Mouse (Mus musculus) forebrain, embryonic 16.5 days (tissue): Measurements from ENCODE around the gene Lamtor5. TPM values are rescaled to one million over a fixed set of nuclear protein-coding genes. Genes with fewer than 3 reads are reported as not detected.

Experiments used
- ATAC-seq: fragments of 200-750 bp; cut with Nextera tagmentation; 2 replicates; pipeline ENCODE4 v1.8.0; 2017; ENCODE audit warnings: mild to moderate bottlenecking, moderate library complexity
- H3K27ac ChIP-seq: fragments of 300-500 bp; sonication (generic); 2 replicates; pipeline ENCODE4 v1.5.1; 2014; ENCODE audit warnings: low read length, control low read depth
- H3K27me3 ChIP-seq: fragments of 300-500 bp; sonication (generic); replicated peaks from 2 replicates; pipeline ENCODE4 v1.6.1; 2014; ENCODE audit warnings: low read length; ENCODE audit not compliant: control insufficient read depth, insufficient read depth
- H3K36me3 ChIP-seq: fragments of 300-500 bp; sonication (generic); 2 replicates; pipeline ENCODE4 v1.6.1; 2014; ENCODE audit not compliant: control insufficient read depth, insufficient read depth
- H3K4me1 ChIP-seq: fragments of 300-500 bp; sonication (generic); replicated peaks from 2 replicates; pipeline ENCODE4 v1.6.1; 2014; ENCODE audit warnings: low read length; ENCODE audit not compliant: control insufficient read depth, insufficient read depth
- H3K4me2 ChIP-seq: fragments of 300-500 bp; sonication (generic); 2 replicates; pipeline ENCODE4 v1.6.1; 2014; ENCODE audit warnings: mild to moderate bottlenecking, low read length, control low read depth
- H3K4me3 ChIP-seq: fragments of 300-500 bp; sonication (generic); replicated peaks from 2 replicates; pipeline ENCODE4 v1.5.1; 2014; ENCODE audit warnings: mild to moderate bottlenecking, low read length, control low read depth
- H3K9ac ChIP-seq: fragments of 300-500 bp; sonication (generic); replicated peaks from 2 replicates; pipeline ENCODE4 v1.6.1; 2014; ENCODE audit warnings: low read depth, low read length, control low read depth
- H3K9me3 ChIP-seq: fragments of 300-500 bp; sonication (generic); 2 replicates; pipeline ENCODE4 v1.6.1; 2016; ENCODE audit warnings: low read length; ENCODE audit not compliant: control insufficient read depth
- WGBS: fragments of 180-500 bp; shearing (Covaris S2); extraction: QIAGEN DNeasy Blood & Tissue Kit; methylation state at CpG from one replicate; pipeline ENCODE4 v1.1.7; 2014; 5-methylcytosine and 5-hydroxymethylcytosine counted together
- polyA plus RNA-seq: library from polyadenylated mRNA; unstranded; fragments of >200 nt; fragmentation: Nextera tagmentation; extraction: Ambion mirVana; gene quantifications from 2 replicates; pipeline ENCODE4 v1.2.1, GENCODE M21; 2015

The Lamtor5 gene
- polyA plus RNA-seq, 1 experiment from 2014 or later: 220 TPM

DNA sequence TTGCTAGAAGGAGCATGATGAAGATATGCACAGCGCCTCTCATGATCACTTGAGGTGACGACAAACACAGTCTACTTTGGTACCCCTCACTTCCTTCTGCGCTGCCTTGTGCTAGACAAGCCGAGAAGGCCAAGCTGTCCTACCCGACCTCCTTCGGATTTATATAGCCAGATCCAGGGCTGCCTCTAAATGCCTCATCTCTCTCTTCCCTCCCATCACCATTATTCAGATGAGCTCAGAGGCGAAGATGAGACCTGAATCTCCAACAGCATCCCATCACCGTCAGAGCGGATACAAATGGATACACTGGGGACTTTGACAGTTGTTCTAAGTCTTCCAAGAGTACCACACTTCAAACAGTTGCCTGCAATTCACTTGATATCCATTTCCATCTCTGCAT lies 39.1 kb upstream of the Lamtor5 start, which contains the start of gene Prok1:
Gene Prok1 (minus strand): TSS at position 101 of the 400 bp plus-strand sequence.
- WGBS: 92% methylated on average over 9 of the region's 9 CpGs
- no peak for ATAC-seq
- Histone ChIP-seq H3K9me3 (no peaks in the 10 kb centered on the region), H3K36me3 (no peaks in the 10 kb centered on the region), H3K4me3 (no peak within 1 kb of the TSS), H3K4me1 (peaks cover 7% of the 10 kb centered on the region), H3K9ac (no peak within 1 kb of the TSS), H3K27me3 (no peaks in the 10 kb centered on the region), H3K27ac (no peak within 1 kb of the TSS), H3K4me2 (no peak within 1 kb of the TSS)

DNA sequence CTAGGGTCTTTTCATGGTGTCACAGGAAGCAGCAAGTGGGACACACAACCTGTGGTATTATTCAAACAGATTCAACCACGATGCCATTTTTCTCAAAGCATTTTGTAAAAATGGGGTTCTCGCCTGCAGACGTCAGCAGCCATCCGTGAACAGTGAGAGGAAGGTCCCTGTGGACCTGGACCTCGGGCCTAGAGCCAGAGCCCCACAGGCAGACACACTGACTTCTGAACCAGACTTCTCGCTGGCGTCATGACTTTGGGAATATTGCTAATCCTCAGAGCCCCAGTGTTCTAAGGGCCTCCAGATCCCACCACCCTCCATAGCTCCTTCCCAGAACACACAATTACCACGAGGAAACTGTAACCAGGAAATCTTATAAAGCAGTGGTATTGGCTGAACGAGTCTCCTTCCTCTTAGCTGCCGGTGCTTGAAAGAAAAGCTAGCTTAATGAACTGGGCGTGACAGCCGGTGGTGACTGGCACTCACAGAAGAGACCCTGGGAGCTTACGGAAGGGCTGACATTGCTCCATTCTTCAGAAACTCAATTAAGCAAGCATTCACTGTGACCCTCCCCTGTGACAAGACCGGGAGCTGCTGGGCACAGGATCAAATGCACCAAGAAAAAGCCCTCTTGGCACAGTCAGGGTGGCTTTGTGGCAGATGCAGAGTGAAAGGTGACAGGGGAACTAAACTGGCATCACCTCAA lies 37.1 kb upstream of the Lamtor5 start:
- Histone ChIP-seq H3K27ac (no peak overlapping the region), H3K9ac (0 out of 2 replicates have a peak overlapping the region, but pooled peaks have one; percentile 7), H3K27me3 (no peaks in the 10 kb centered on the region), H3K4me2 (peak overlapping the region; percentile 26), H3K4me3 (no peak overlapping the region), H3K36me3 (no peaks in the 10 kb centered on the region), H3K4me1 (peaks cover 7% of the 10 kb centered on the region), H3K9me3 (no peaks in the 10 kb centered on the region)
- ATAC-seq: peak; percentile 63
- 12% methylated on average over 14 of the region's 14 CpGs for WGBS

DNA sequence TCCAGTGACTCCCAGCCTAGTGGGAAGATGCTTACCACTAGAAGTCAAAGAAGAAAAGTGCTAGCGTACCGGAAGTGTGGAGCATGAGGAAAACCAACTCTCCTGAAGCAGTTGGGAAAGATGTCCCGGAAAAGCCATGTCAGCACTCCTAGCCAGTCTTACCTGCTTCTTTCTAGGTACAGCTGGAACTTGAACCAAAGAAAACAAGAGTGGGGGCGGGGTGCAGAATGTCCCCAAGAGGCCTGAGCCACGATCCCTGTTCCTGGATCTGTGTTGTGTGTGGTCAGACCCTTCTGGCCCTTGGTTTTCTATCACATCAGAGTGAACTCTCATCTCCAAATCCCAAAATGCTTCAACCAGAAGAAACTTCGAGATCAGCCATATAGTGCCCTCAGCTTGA lies 31.8 kb upstream of the Lamtor5 start:
- Histone ChIP-seq H3K27me3 (no peaks in the 10 kb centered on the region), H3K4me1 (peaks cover under 1% of the 10 kb centered on the region), H3K4me3 (no peak overlapping the region), H3K27ac (no peak overlapping the region), H3K36me3 (no peaks in the 10 kb centered on the region), H3K9me3 (no peaks in the 10 kb centered on the region), H3K9ac (no peak overlapping the region), H3K4me2 (no peak overlapping the region)
- WGBS: 77% methylated on average over 6 of the region's 6 CpGs
- ATAC-seq: no peak

DNA sequence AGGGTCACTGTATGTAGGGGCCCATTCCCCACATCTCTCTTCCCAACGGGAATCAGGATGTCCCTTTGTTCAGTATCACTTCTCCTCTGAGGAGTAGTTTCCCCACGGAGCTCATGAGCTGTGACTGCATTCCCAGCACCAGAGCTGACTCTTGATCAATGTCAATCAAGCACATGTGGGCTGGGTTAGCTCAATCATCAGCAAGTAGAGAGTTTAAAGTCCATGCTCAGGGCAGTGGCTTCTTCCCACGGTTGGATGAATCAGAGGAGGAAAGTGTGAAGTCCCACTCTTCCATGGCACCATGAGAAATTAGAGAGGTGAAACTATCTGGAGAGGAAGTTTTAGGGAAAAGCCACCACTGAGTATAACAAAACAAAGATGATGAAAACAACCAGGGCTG lies 29.6 kb upstream of the Lamtor5 start:
- Histone ChIP-seq H3K9ac (no peak overlapping the region), H3K4me3 (no peak overlapping the region), H3K9me3 (no peaks in the 10 kb centered on the region), H3K36me3 (no peaks in the 10 kb centered on the region), H3K27me3 (no peaks in the 10 kb centered on the region), H3K4me1 (no peaks in the 10 kb centered on the region), H3K4me2 (no peak overlapping the region), H3K27ac (no peak overlapping the region)
- WGBS: 67% methylated on average over 3 of the region's 3 CpGs
- ATAC-seq: no peak

DNA sequence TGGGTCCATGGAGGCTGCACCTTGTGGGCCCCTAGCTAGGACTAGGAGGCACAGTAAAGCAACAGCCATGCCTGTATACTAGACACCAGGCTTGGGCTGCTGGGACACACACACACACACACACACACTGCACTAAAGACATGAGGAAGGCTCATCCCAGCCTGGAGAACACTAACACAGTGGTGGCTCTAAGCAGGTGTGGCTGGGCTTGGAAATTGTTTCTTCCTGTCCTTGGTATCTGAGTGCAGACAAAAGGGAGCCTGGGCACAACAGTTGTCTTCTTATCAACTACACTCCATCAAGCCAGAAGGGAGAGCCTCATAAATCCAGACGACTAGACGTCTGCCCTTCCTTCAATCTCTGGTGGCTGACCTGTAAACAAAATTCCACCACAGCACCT lies 28.3 kb upstream of the Lamtor5 start:
- no peak overlapping the region for H3K27ac ChIP-seq
- WGBS: 79% methylated on average over 2 of the region's 2 CpGs
- no peaks in the 10 kb centered on the region for H3K4me1 ChIP-seq
- H3K36me3 ChIP-seq: no peaks in the 10 kb centered on the region
- no peak for ATAC-seq
- no peaks in the 10 kb centered on the region for H3K9me3 ChIP-seq
- H3K27me3 ChIP-seq: no peaks in the 10 kb centered on the region
- H3K4me3 ChIP-seq: no peak overlapping the region
- no peak overlapping the region for H3K9ac ChIP-seq
- H3K4me2 ChIP-seq: no peak overlapping the region

DNA sequence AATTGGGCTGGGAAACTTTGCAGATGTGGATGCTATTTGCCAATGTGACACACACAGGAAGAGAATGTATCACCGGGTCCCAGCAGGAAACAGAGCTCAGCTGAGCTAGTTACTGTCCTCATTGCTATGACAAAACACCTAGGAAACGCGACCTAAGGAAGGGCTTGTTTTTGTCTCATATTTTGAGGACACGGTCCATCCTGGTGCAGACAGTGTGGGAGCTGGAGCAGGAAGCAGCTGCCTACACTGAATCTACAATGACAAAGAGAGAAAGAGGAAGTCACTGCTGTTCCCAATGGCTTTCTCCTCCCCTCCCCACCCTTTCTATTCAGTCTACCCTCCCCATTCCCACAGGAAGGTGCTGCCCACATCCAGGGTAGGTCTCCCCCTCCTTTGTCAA lies 26.6 kb upstream of the Lamtor5 start:
- H3K27ac ChIP-seq: no peak overlapping the region
- H3K9me3 ChIP-seq: no peaks in the 10 kb centered on the region
- no peaks in the 10 kb centered on the region for H3K4me1 ChIP-seq
- no peak overlapping the region for H3K9ac ChIP-seq
- 77% methylated on average over 4 of the region's 4 CpGs for WGBS
- H3K4me3 ChIP-seq: no peak overlapping the region
- no peak overlapping the region for H3K4me2 ChIP-seq
- H3K36me3 ChIP-seq: no peaks in the 10 kb centered on the region
- no peaks in the 10 kb centered on the region for H3K27me3 ChIP-seq
- ATAC-seq: no peak

DNA sequence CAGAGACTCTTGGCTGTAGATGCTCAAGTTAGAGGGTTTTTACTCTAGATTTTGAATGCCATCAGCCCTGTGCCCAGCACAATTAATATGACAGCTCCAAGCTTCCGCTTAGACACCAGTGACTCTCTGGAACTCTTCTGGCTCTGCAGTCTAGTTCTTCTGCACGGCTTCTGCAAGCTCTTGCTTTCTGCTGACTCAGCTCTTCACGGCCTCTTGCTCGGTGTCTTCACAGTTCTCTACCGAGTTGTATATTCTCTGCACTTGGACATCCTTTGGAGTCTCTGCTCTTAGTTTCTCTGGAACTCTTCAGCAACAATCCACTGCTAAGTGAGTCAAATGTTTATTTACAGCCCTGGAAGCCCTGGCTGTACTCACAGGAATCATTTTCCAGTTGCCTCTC lies 24.7 kb upstream of the Lamtor5 start:
- no peak overlapping the region for H3K4me3 ChIP-seq
- no peaks in the 10 kb centered on the region for H3K27me3 ChIP-seq
- 87% methylated on average over 5 of the region's 5 CpGs for WGBS
- no peaks in the 10 kb centered on the region for H3K36me3 ChIP-seq
- H3K9ac ChIP-seq: no peak overlapping the region
- peaks cover 4% of the 10 kb centered on the region for H3K4me1 ChIP-seq
- no peak overlapping the region for H3K27ac ChIP-seq
- ATAC-seq: no peak
- no peaks in the 10 kb centered on the region for H3K9me3 ChIP-seq
- H3K4me2 ChIP-seq: no peak overlapping the region

DNA sequence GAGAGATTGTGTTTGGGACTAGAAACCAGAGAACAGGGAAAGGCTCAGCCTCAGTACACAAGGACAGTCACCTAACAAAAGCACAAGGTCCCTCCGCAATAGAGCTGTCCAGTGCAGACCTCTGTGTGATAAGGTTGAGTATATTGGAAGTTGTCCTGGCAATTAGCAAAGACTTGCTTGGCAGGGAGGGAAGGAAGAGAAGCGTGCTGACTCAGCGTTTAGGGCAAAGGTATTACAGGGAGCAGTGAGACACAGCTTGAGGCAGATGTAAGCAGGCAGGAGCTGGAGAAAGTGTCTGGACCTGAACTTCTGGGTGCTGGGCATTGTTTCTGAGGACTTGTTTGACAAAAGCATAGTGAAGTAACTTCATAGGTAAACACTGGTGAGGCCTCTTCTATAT lies 22.7 kb upstream of the Lamtor5 start:
- H3K9ac ChIP-seq: no peak overlapping the region
- H3K9me3 ChIP-seq: no peaks in the 10 kb centered on the region
- H3K27ac ChIP-seq: no peak overlapping the region
- 81% methylated on average over 3 of the region's 3 CpGs for WGBS
- peaks cover 9% of the 10 kb centered on the region for H3K4me1 ChIP-seq
- H3K4me3 ChIP-seq: no peak overlapping the region
- no peak for ATAC-seq
- no peaks in the 10 kb centered on the region for H3K36me3 ChIP-seq
- H3K27me3 ChIP-seq: no peaks in the 10 kb centered on the region
- H3K4me2 ChIP-seq: no peak overlapping the region

DNA sequence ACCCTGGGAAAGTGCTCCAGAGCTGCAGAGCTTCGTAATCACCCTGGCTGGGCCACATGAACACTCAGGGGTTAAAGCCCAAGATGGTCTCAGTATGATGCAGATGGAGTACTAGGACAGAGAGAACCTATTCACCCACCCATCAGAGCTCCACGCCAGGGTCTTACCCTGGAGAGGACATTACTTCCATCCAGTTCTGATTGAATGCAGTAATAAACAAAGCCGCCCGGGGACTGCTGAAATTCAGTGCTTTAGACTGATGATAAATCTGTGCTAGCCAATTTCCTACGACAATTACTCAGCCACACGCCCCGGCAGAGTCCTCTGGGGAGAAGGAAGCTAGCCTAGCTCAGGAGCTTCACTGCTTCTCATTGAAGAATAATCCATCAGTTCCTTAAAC lies 21.9 kb upstream of the Lamtor5 start:
- H3K9ac ChIP-seq: no peak overlapping the region
- H3K36me3 ChIP-seq: no peaks in the 10 kb centered on the region
- H3K27me3 ChIP-seq: no peaks in the 10 kb centered on the region
- H3K4me1 ChIP-seq: peaks cover 17% of the 10 kb centered on the region
- no peak overlapping the region for H3K27ac ChIP-seq
- H3K4me2 ChIP-seq: no peak overlapping the region
- H3K4me3 ChIP-seq: no peak overlapping the region
- WGBS: 67% methylated on average over 7 of the region's 7 CpGs
- no peak for ATAC-seq
- no peaks in the 10 kb centered on the region for H3K9me3 ChIP-seq

DNA sequence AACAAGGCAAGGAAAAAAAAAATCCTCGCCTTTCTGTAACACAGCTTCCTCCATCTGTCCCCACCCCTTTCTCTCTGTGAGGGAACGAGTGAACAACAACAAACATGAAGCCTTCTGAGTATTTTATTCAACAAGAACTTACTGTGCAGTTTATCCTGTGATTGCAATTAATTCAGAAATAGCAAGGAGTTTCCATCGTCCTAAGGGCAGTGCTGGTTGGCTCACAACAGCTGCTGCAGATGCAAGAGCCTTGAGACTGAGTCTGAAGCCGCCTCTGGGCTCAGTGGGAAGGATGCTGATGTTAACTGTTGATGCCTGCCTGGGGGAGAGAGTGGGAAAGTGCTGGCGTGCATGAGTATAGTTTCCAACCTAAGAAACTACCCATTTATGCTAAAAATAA lies 20.7 kb upstream of the Lamtor5 start:
- Histone ChIP-seq H3K36me3 (no peaks in the 10 kb centered on the region), H3K4me1 (peaks cover 18% of the 10 kb centered on the region), H3K27ac (peak overlapping the region; percentile 75), H3K4me3 (no peak overlapping the region), H3K27me3 (no peaks in the 10 kb centered on the region), H3K9ac (no peak overlapping the region), H3K4me2 (no peak overlapping the region), H3K9me3 (no peaks in the 10 kb centered on the region)
- WGBS: 41% methylated on average over 5 of the region's 5 CpGs
- ATAC-seq: peak; percentile 30
